Comparison of ENCODE assay signal across 11 mouse cellular contexts in the genomic region with DNA sequence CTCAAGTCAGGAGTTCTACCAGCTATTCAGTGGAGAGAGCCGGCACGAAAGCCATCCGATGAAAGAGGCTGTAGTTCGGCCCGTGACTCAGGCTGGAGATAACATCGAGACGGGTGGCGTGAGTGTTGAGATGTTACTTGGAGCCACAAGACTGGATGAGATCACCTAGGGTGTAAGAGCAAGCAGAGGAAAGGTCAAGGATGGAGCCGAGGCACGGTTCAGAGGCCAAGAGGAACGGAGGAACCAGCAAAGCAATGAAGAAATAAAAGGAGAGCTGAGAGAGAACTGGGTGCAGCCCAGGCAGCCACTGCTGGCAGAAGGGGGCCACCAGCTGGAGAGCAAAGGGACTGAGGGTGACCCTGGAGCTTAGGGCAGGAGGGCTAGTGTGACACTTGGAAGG. TPM values are rescaled to one million over a fixed set of nuclear protein-coding genes. Genes with fewer than 3 reads are reported as not detected.
DNase-seq lines count a peak whose midpoint lies in the region; ATAC-seq and TF ChIP-seq lines count a peak whose summit lies in the region.
"Had no signal": no experiment of that assay in that cellular context is flagged by ENCODE, and none has a peak within 500 bp of the region (broad histone marks: within the 10 kb centered on the region; RNA-seq: fewer than 3 reads in every experiment).

No protein-coding gene starts in this region.

- peaks cover 9% of the 10 kb centered on the region; the same call in 1 of the 2 replicates for H3K27me3 ChIP-seq in E14TG2a.4 (ENCODE audit: insufficient read depth, low read length)
- H3K27me3 ChIP-seq in heart, postnatal 0 days (ENCODE audit: control insufficient read depth, insufficient read depth, low read length), result 0 out of 2 replicates have a peak, but pooled peaks cover 8% of the 10 kb centered on the region
- peaks cover 9% of the 10 kb centered on the region; the same call in 1 of the 2 replicates for H3K27me3 ChIP-seq in hindbrain, embryonic 13.5 days
- H3K27me3 ChIP-seq: lung, embryonic 15.5 days had no signal

- no peak overlapping the region; the same call in 1 of the 2 replicates for H3K9ac ChIP-seq in heart, postnatal 0 days (replicated peaks; ENCODE audit: low read depth, low read length)
- no peak overlapping the region for H3K9ac ChIP-seq in hindbrain, embryonic 13.5 days
- H3K9ac ChIP-seq: lung, embryonic 15.5 days had no signal

- peaks cover 87% of the 10 kb centered on the region for H3K4me1 ChIP-seq in E14TG2a.4 (replicated peaks; ENCODE audit: low read depth, low read length)
- H3K4me1 ChIP-seq in heart, postnatal 0 days (ENCODE audit: control insufficient read depth, insufficient read depth), result peaks cover 9% of the 10 kb centered on the region
- H3K4me1 ChIP-seq in hindbrain, embryonic 13.5 days (replicated peaks), result peaks cover 20% of the 10 kb centered on the region

- no peaks in the 10 kb centered on the region for H3K9me3 ChIP-seq in E14TG2a.4 (ENCODE audit: low read length)
- no peaks in the 10 kb centered on the region for H3K9me3 ChIP-seq in heart, postnatal 0 days (replicated peaks; ENCODE audit: control insufficient read depth, low read length)
- no peaks in the 10 kb centered on the region for H3K9me3 ChIP-seq in hindbrain, embryonic 13.5 days
- H3K9me3 ChIP-seq: lung, embryonic 15.5 days had no signal

- H3K36me3 ChIP-seq in E14TG2a.4 (ENCODE audit: insufficient read depth, low read length), result no peaks in the 10 kb centered on the region
- H3K36me3 ChIP-seq in heart, postnatal 0 days (replicated peaks; ENCODE audit: control insufficient read depth, insufficient read depth, low read length), result no peaks in the 10 kb centered on the region
- H3K36me3 ChIP-seq in hindbrain, embryonic 13.5 days, result no peaks in the 10 kb centered on the region
- H3K36me3 ChIP-seq: lung, embryonic 15.5 days had no signal

- H3K27ac ChIP-seq in layer of hippocampus, adult 2 months, result no peak overlapping the region
- H3K27ac ChIP-seq in heart, postnatal 0 days (ENCODE audit: low read depth), result no peak overlapping the region
- no peak overlapping the region for H3K27ac ChIP-seq in hindbrain, embryonic 13.5 days
- H3K27ac ChIP-seq: lung, embryonic 15.5 days had no signal

- no peak for DNase-seq in layer of hippocampus, adult 2 months (ENCODE audit: low spot score in 2 of 2)
- DNase-seq in layer of hippocampus, postnatal 14 days (ENCODE audit: low spot score in 2 of 2), result no peak
- DNase-seq in adipocyte (ENCODE audit: low spot score), result peak; percentile 30
- peak; percentile 51 for DNase-seq in heart, postnatal 0 days (ENCODE audit: low spot score)
- DNase-seq in c-Kit-positive CD71-positive TER-119-positive erythroid progenitor cells, embryonic 14.5 days (ENCODE audit: low spot score), result no peak
- DNase-seq: embryo, embryonic 11 days had no signal

- 23% methylated on average over 11 of the region's 11 CpGs for WGBS in heart, postnatal 0 days
- WGBS in hindbrain, embryonic 13.5 days, result 66% methylated on average over 11 of the region's 11 CpGs

- no peak overlapping the region for H3K4me3 ChIP-seq in layer of hippocampus, adult 2 months
- 0 out of 2 replicates have a peak overlapping the region, but pooled peaks have one; percentile 13 for H3K4me3 ChIP-seq in E14TG2a.4 (replicated peaks; ENCODE audit: low read length)
- H3K4me3 ChIP-seq in heart, postnatal 0 days (ENCODE audit: low read depth, low read length), result peak overlapping the region; percentile 26
- H3K4me3 ChIP-seq in hindbrain, embryonic 13.5 days, result no peak overlapping the region
- H3K4me3 ChIP-seq: lung, embryonic 15.5 days had no signal

- peak overlapping the region; percentile 54 for H3K4me2 ChIP-seq in heart, postnatal 0 days (ENCODE audit: low read depth, low read length)
- H3K4me2 ChIP-seq in hindbrain, embryonic 13.5 days, result no peak overlapping the region
- H3K4me2 ChIP-seq: lung, embryonic 15.5 days had no signal

- no peak for ATAC-seq in heart, postnatal 0 days (ENCODE audit: insufficient read depth, low read depth)
- ATAC-seq in hindbrain, embryonic 13.5 days (ENCODE audit: low FRiP score), result no peak

- no peak for TF ChIP-seq EP300 in heart, postnatal 0 days (IDR thresholded peaks at IDR 0.05; ENCODE audit: low read depth)

- peak; percentile 64 for TF ChIP-seq CTCF in layer of hippocampus, adult 2 months (conservative IDR thresholded peaks at IDR 0.05)
- no peak for TF ChIP-seq CTCF in E14TG2a.4 (conservative IDR thresholded peaks at IDR 0.05; ENCODE audit: low read length)
- TF ChIP-seq CTCF in heart, postnatal 0 days (IDR thresholded peaks at IDR 0.05; ENCODE audit: low read depth), result peak; percentile 59

RNA-seq across cellular contexts. Expression of a gene that starts 3.5 kb away (rescaled TPM):
- 10 to 100 TPM; 66.6 to 76.8 TPM for total RNA-seq in layer of hippocampus, adult 2 months (2021)
- 10 to 100 TPM; 57.8 to 67.6 TPM for total RNA-seq in layer of hippocampus, postnatal 14 days (2021)
- 6.5 and 9.4 TPM in 2 replicates for total RNA-seq in heart, postnatal 0 days (2014; rRNA removed; ENCODE audit: low replicate concordance)
- 2.6 and 3.1 TPM in 2 replicates for polyA plus RNA-seq in heart, postnatal 0 days (2015; fragmentation: Nextera tagmentation; extraction: Ambion mirVana)
- 23.0 and 23.4 TPM in 2 replicates for polyA plus RNA-seq in hindbrain, embryonic 13.5 days (2015; fragmentation: Nextera tagmentation; extraction: Ambion mirVana)

RNA-seq across cellular contexts. Expression of a gene that starts 35.2 kb away (rescaled TPM):
- total RNA-seq in layer of hippocampus, adult 2 months (2021), result 10 to 100 TPM; 24.3 to 24.9 TPM
- 10 to 100 TPM; 31.0 TPM for total RNA-seq in layer of hippocampus, postnatal 14 days (2021)
- 1.2 TPM in 1 of 2 replicates, not detected in the other for total RNA-seq in heart, postnatal 0 days (2014; rRNA removed; ENCODE audit: low replicate concordance)
- polyA plus RNA-seq in heart, postnatal 0 days (2015; fragmentation: Nextera tagmentation; extraction: Ambion mirVana), result 11.3 and 11.6 TPM in 2 replicates
- 51.7 and 54.3 TPM in 2 replicates for polyA plus RNA-seq in hindbrain, embryonic 13.5 days (2015; fragmentation: Nextera tagmentation; extraction: Ambion mirVana)

RNA-seq across cellular contexts. Expression of a gene that starts 35.3 kb away (rescaled TPM):
- total RNA-seq in layer of hippocampus, adult 2 months (2021), result 1 to 10 TPM; 5.1 TPM
- total RNA-seq in layer of hippocampus, postnatal 14 days (2021), result 1 to 10 TPM; 4.9 to 5.3 TPM
- 2.6 and 9.3 TPM in 2 replicates for total RNA-seq in heart, postnatal 0 days (2014; rRNA removed; ENCODE audit: low replicate concordance)
- polyA plus RNA-seq in heart, postnatal 0 days (2015; fragmentation: Nextera tagmentation; extraction: Ambion mirVana), result 7.7 and 10.0 TPM in 2 replicates
- polyA plus RNA-seq in hindbrain, embryonic 13.5 days (2015; fragmentation: Nextera tagmentation; extraction: Ambion mirVana), result 11.5 and 12.2 TPM in 2 replicates

RNA-seq across cellular contexts. Expression of a gene that starts 49.3 kb away (rescaled TPM):
- not detected for total RNA-seq in layer of hippocampus, adult 2 months (2021)
- not detected for total RNA-seq in layer of hippocampus, postnatal 14 days (2021)
- total RNA-seq in heart, postnatal 0 days (2014; rRNA removed; ENCODE audit: low replicate concordance), result not detected in 2 replicates
- not detected in 2 replicates for polyA plus RNA-seq in heart, postnatal 0 days (2015; fragmentation: Nextera tagmentation; extraction: Ambion mirVana)
- not detected in 2 replicates for polyA plus RNA-seq in hindbrain, embryonic 13.5 days (2015; fragmentation: Nextera tagmentation; extraction: Ambion mirVana)
- polyA plus RNA-seq: frontal cortex, adult 2 months; large intestine, adult 2 months; lung, embryonic 15.5 days had no signal

RNA-seq across cellular contexts. Expression of a gene that starts 49.4 kb away (rescaled TPM):
- total RNA-seq in layer of hippocampus, adult 2 months (2021), result 10 to 100 TPM; 13.2 to 13.4 TPM
- total RNA-seq in layer of hippocampus, postnatal 14 days (2021), result 10 to 100 TPM; 12.7 to 13.3 TPM
- 1.8 and 5.7 TPM in 2 replicates for total RNA-seq in heart, postnatal 0 days (2014; rRNA removed; ENCODE audit: low replicate concordance)
- polyA plus RNA-seq in heart, postnatal 0 days (2015; fragmentation: Nextera tagmentation; extraction: Ambion mirVana), result 17.2 and 20.5 TPM in 2 replicates
- polyA plus RNA-seq in hindbrain, embryonic 13.5 days (2015; fragmentation: Nextera tagmentation; extraction: Ambion mirVana), result 53.2 and 55.3 TPM in 2 replicates

Comparison
In these comparisons a context has a peak if more than half of its experiments do, and no peak if none do; other contexts are left out.
1. DNase-seq: peak in adipocyte (single experiment) and heart, postnatal 0 days (single experiment); none in layer of hippocampus, adult 2 months (0 of 2), layer of hippocampus, postnatal 14 days (0 of 2) and c-Kit-positive CD71-positive TER-119-positive erythroid progenitor cells, embryonic 14.5 days (single experiment).
2. H3K4me3 ChIP-seq: peak in E14TG2a.4 (single experiment) and heart, postnatal 0 days (single experiment); none in layer of hippocampus, adult 2 months (single experiment) and hindbrain, embryonic 13.5 days (single experiment).
3. RNA of a gene that starts 35.2 kb away (total RNA-seq): 31.0 TPM in layer of hippocampus, postnatal 14 days and 24.3 to 24.9 TPM in layer of hippocampus, adult 2 months; 1.2 TPM in heart, postnatal 0 days; every median in the first group is over 10 times any median in the second.